Mouse (Mus musculus) embryo, embryonic 11 days (tissue): ENCODE measurements at regions not wholly inside any gene's neighbourhood (a gene's known extent, or its start where the extent isn't known, plus 50 kb on each side); places are given as distances from the start of the nearest gene placed in this dataset.
A peak's percentile ranks its signal among the peaks of the same experiment; 100 is the strongest.

Experiments
- DNase-seq: peaks from one replicate; pipeline ENCODE4 v3.0.0-alpha.2; 2015

- peak; percentile 40 for DNase-seq
Measured at GRCm38 (mm10) chr17:47174748-47175215, 164.4 kb upstream of the Ubr2 start.

GRCm38 (mm10) chr17:47171801-47172200 is 161.4 kb upstream of the Ubr2 start:
- no peak for DNase-seq

GRCm38 (mm10) chr17:47170978-47171593 is 160.7 kb upstream of the Ubr2 start:
- no peak for DNase-seq

GRCm38 (mm10) chr17:47168105-47168504 is 157.7 kb upstream of the Ubr2 start:
- peak; percentile 43 for DNase-seq

GRCm38 (mm10) chr17:47163677-47164340 is 153.5 kb upstream of the Ubr2 start:
- no peak for DNase-seq

GRCm38 (mm10) chr17:47162459-47162858 is 152.1 kb upstream of the Ubr2 start:
- no peak for DNase-seq

GRCm38 (mm10) chr17:47156237-47156636 is 145.9 kb upstream of the Ubr2 start:
- no peak for DNase-seq

GRCm38 (mm10) chr17:47151557-47152278 is 141.4 kb upstream of the Ubr2 start:
- DNase-seq, result peak; percentile 72

GRCm38 (mm10) chr17:47151193-47151556 is 140.8 kb upstream of the Ubr2 start:
- DNase-seq, result no peak

- DNase-seq, result no peak
Measured at GRCm38 (mm10) chr17:47150636-47151035, 140.3 kb upstream of the Ubr2 start.

- no peak for DNase-seq
Measured at GRCm38 (mm10) chr17:47149662-47150061, 139.3 kb upstream of the Ubr2 start.

- no peak for DNase-seq
Measured at GRCm38 (mm10) chr17:47149158-47149557, 138.8 kb upstream of the Ubr2 start.

- DNase-seq, result no peak
Measured at GRCm38 (mm10) chr17:47146640-47147039, 136.3 kb upstream of the Ubr2 start.

GRCm38 (mm10) chr17:47145590-47145989 is 135.2 kb upstream of the Ubr2 start:
- no peak for DNase-seq

- no peak for DNase-seq
Measured at GRCm38 (mm10) chr17:47144996-47145395, 134.6 kb upstream of the Ubr2 start.

GRCm38 (mm10) chr17:47144460-47144859 is 134.1 kb upstream of the Ubr2 start:
- no peak for DNase-seq

- no peak for DNase-seq
Measured at GRCm38 (mm10) chr17:47143898-47144297, 133.5 kb upstream of the Ubr2 start.

- no peak for DNase-seq
Measured at GRCm38 (mm10) chr17:47142885-47143284, 132.5 kb upstream of the Ubr2 start.

- DNase-seq, result no peak
Measured at GRCm38 (mm10) chr17:47142276-47142675, 131.9 kb upstream of the Ubr2 start.

- DNase-seq, result peak; percentile 54
Measured at GRCm38 (mm10) chr17:47141843-47142215, 131.5 kb upstream of the Ubr2 start.

GRCm38 (mm10) chr17:47140969-47141842 is 130.8 kb upstream of the Ubr2 start:
- peak; percentile 85 for DNase-seq

- peak; percentile 86 for DNase-seq
Measured at GRCm38 (mm10) chr17:47140241-47140968, 130.0 kb upstream of the Ubr2 start.
